Mouse (Mus musculus): ENCODE data around the gene Trak2.
A peak's percentile ranks its signal among the peaks of the same experiment; 100 is the strongest.
"Not testable (repeated sequence)": the region's sequence is repeated elsewhere in the genome, so short reads cannot be mapped to it uniquely, and the experiment has no call there.

Gene Trak2

GRCm38 (mm10) chr1:58973366-58974221 lies at the start of gene Trak2, which contains the start of gene Stradb:
Trak2 (minus strand) TSS chr1:58973430.
Stradb (plus strand) TSS chr1:58973522.
- DNase-seq: peak; percentile 94

DNA sequence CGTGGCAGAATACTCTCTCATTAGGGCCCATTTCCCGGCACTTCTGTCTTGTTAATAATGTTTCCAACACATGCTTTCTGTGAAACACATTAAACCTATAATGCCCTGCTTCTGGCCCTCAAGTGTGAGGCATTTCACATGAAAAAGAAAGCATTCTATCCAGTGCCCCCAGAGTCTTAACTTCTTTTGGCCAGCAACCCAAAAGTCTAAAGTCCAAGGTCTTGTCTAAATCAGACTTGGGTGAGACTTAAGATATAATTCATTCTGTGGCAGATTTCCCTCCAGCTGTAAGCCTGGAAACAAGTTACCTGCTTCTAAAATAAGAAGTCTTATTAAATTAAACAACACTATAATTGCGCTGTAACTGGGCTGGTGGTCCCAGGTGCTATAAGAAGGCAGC lies 48.3 kb upstream of the Trak2 start:
- no peak for DNase-seq

DNA sequence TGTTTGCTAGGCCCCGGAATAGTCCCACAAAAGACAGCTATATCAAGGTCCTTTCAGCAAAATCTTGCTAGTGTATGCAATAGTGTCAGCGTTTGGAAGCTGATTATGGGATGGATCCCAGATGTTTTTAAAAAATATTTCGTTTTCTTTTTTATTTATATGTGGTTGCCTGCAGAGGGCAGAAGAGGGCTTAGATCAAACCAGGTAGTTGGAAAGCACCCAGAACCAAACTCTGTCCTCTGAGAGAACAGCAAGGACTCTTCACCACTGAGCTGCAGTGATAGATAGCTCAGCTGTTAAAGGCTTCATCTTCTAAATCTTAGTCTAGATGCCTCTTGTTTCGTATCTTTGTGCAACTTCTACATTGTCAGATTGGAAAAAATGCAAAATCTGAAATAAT lies 36.0 kb upstream of the Trak2 start:
- DNase-seq: peak; percentile 31

GRCm38 (mm10) chr1:58995313-58995712 lies 22.1 kb upstream of the Trak2 start:
- no peak for DNase-seq

GRCm38 (mm10) chr1:58993723-58994122 lies 20.5 kb upstream of the Trak2 start:
- DNase-seq: no peak

DNA sequence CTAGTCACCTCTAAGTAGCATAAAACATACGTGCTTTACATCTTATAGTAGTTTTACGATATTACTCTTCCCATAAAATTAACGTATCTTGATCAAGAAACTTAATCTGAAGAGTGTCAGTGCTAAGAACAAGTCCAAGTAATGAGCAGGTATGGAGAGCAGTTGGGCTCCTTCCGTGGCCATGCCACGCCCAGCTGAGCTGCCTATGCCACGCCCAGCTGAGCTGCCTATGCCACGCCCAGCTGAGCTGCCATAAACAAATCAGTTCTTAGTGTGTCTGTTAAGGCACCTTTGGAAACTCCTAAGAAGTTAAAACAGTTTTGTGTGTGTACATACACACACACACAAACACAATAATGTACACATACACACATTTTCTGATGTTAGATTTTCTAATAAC lies 19.9 kb upstream of the Trak2 start:
- no peak for DNase-seq

DNA sequence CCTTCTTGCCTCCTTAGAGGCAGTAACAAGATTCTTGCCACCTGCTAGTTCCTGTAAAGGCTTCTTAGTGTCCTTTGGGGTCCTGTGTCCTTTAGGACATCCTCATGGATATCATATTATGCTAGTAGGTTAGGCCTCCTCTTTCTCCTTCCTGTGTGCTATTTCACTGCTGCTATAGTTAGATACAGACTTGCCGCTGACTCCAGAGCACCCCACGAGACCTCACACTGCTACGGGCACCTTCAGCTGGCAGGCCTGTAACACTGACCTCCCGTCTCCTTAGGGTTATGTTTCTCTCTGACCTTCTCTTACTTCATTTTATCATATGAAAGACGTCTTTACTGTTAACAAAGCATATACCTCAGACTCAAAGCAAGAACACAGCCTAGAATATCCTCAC lies 11.4 kb upstream of the Trak2 start:
- no peak for DNase-seq

GRCm38 (mm10) chr1:58982276-58982675 lies 9.0 kb upstream of the Trak2 start:
- DNase-seq: no peak

- no peak for DNase-seq
Measured at GRCm38 (mm10) chr1:58972851-58973365, 322 bp downstream of the Trak2 start.

DNA sequence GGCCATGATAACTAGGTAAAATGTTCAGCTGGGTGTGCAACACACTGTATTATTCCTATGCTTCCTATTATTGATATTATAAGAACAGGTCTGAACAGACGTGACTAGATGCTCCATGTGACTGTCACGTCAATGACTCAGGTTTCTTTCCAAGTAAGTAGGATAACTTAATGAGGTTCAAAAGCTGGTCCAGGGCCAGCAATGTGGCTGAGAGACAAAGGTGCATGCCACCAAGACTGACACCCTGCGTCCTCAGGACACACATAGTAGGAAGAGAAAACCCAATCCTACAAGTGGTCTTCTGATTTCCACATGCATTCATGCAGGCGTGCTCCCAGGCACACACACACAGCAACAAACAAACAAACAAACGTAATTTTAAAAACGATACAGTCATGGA lies 2.1 kb downstream of the Trak2 start:
- no peak for DNase-seq

DNA sequence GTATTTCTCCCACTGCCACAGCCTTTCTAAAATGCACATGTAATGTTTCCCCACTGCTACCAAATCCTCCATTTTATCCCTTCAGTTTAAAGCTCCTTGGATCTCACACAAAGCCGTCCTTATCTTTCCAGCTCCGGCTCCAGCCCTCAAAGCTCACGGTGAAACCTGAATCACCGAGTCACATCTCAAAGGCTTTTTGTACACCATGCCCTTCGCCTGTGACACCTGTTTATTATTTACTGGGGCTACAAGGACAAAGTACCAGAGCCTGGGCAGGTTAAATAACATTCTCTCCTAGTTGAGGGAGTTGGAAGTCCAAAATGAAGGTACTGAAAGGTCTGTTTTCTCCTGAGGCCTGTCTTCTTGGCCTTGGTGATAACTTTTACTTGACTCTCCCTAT lies 3.2 kb downstream of the Trak2 start:
- no peak for DNase-seq

GRCm38 (mm10) chr1:58967534-58967933 lies 5.7 kb downstream of the Trak2 start:
- DNase-seq: no peak

- DNase-seq: no peak
Measured at GRCm38 (mm10) chr1:58962865-58963264, 10.4 kb downstream of the Trak2 start.

- no peak for DNase-seq
Measured at GRCm38 (mm10) chr1:58962418-58962817, 10.8 kb downstream of the Trak2 start.

DNA sequence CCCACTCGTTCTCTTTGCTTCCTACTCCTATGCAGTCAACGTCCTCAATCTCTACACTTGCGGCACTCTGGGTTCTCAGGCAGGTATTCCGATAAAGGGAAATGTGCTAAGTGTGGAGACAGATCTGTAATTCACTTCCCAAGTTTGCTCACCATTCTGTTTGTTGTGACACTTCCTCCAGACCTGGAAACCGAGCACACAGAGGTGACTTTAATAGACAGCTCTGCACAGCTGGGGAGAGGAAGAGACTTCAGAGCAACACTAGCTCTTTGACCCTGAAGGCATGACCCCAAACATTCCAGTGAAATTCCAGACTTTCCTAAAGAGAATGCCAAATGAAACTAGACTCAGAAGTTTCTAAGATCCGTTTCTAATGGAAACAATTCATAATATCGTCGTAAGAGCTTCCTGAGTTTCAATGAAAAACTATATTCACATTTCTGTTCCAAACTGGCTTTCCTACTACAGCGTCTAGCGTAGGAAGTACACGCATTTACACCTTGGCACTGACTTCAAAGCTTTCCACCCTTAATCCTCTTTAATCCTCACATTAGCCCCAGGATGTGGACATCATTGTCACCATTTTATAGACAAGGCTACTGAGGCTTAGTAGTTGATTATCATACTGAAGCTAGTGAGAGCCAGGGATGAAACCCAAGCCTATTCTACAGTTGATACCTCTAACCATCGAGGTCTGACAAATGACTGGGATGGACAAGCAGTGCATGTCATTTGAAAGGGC lies 11.9 kb downstream of the Trak2 start:
- no peak for DNase-seq

GRCm38 (mm10) chr1:58959682-58960081 lies 13.5 kb downstream of the Trak2 start:
- DNase-seq: no peak

DNA sequence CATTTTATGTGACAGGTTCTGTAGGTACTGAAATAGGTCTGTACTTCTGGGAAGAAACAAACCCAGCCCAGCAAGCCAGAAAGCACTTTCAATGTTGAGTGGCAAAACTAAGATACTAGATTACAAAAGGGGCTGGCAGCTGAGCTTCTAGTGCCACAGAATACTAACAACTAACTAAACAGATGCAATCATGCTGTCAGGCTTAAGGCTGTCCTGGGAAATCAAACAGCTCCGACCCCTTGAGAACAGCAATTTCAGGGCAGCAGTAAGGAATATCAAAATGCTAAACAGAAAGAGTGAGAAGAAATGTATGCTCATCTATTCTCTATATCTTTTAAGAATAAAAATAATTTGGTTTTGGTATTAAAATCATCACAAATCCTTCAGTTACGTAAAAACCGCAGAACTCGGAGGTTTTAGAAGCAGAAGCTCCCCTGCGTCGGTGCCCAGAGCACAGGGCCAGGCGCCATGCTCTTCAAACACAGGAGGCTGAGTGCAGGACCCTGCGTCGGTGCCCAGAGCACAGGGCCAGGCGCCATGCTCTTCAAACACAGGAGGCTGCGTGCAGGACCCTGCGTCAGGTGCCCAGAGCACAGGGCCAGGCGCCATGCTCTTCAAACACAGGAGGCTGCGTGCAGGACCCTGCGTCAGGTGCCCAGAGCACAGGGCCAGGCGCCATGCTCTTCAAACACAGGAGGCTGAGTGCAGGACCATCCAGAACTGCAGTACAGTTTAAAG lies 14.3 kb downstream of the Trak2 start:
- DNase-seq: not testable (repeated sequence)

GRCm38 (mm10) chr1:58957931-58958330 lies 15.3 kb downstream of the Trak2 start:
- no peak for DNase-seq

- peak; percentile 53 for DNase-seq
Measured at GRCm38 (mm10) chr1:58956229-58956628, 17.0 kb downstream of the Trak2 start.

GRCm38 (mm10) chr1:58955716-58956115 lies 17.5 kb downstream of the Trak2 start:
- no peak for DNase-seq

- no peak for DNase-seq
Measured at GRCm38 (mm10) chr1:58954578-58955410, 18.4 kb downstream of the Trak2 start.

Measured in lung, postnatal 14 days (tissue).